Comparison of ENCODE assay signal across 18 mouse cellular contexts in genomic region chr16:76987711-76988110, GRCm38 (mm10).
"Had no signal": no experiment of that assay in that cellular context is flagged by ENCODE, and none has a peak within 500 bp of the region (broad histone marks: within the 10 kb centered on the region; RNA-seq: fewer than 3 reads in every experiment).

No protein-coding gene starts in this region.

- DNase-seq: cerebellum, adult 2 months; cerebellum, adult 8-10 months; cerebellum, adult 9-10 months; cerebellum, adult 9-11 months; cerebellum, postnatal 10 days; cerebellum, postnatal 14 days; cerebellum, postnatal 25 days; cerebellum, postnatal 36 days; embryo, embryonic 11 days; forebrain, postnatal 0 days; gastrocnemius, adult 2 months; gastrocnemius, postnatal 10 days; gastrocnemius, postnatal 14 days; gastrocnemius, postnatal 25 days; gastrocnemius, postnatal 36 days; heart, adult 11 months; heart, adult 18-20 months; heart, adult 2 months had no signal
